Mouse (Mus musculus): ENCODE results near the gene Npat. TPM values are rescaled to one million over a fixed set of nuclear protein-coding genes. Genes with fewer than 3 reads are reported as not detected.

The Npat gene
- 4.0 and 4.5 TPM in 2 replicates for polyA plus RNA-seq (2012; rRNA removed)

- peak; percentile 2; the same call in 1 of the 2 replicates for TF ChIP-seq CTCF (IDR thresholded peaks at IDR 0.05; ENCODE audit: control insufficient read depth, insufficient read depth, insufficient replicate concordance, low read depth, low read length)
- peak; percentile 75 for TF ChIP-seq POLR2A (IDR thresholded peaks at IDR 0.05; ENCODE audit: control insufficient read depth, low read depth, low read length)
- no peaks in the 10 kb centered on the region for H3K27me3 ChIP-seq (ENCODE audit: control insufficient read depth, insufficient read depth, low read length)
- H3K36me3 ChIP-seq (ENCODE audit: control insufficient read depth, insufficient read depth, low read length): no peaks in the 10 kb centered on the region
- H3K4me3 ChIP-seq (ENCODE audit: control insufficient read depth, low read depth, low read length): peak within 1 kb of the TSS; percentile 94
- peaks cover 9% of the 10 kb centered on the region for H3K4me1 ChIP-seq (ENCODE audit: control insufficient read depth, insufficient read depth, low read length)
- peak within 1 kb of the TSS; percentile 84 for H3K27ac ChIP-seq (ENCODE audit: control insufficient read depth, insufficient read depth, low read depth, low read length)
These were observed at the start of gene Npat, which contains the start of gene Atm for GRCm38 (mm10) chr9:53536558-53537320. Npat (plus strand) TSS chr9:53537047. Atm (minus strand) TSS chr9:53536740.

- TF ChIP-seq POLR2A (IDR thresholded peaks at IDR 0.05; ENCODE audit: control insufficient read depth, low read depth, low read length) (no peak), CTCF (IDR thresholded peaks at IDR 0.05; ENCODE audit: control insufficient read depth, insufficient read depth, insufficient replicate concordance, low read depth, low read length) (no peak)
- Histone ChIP-seq H3K27ac (ENCODE audit: control insufficient read depth, insufficient read depth, low read depth, low read length) (0 out of 2 replicates have a peak overlapping the region, but pooled peaks have one; percentile 5), H3K36me3 (ENCODE audit: control insufficient read depth, insufficient read depth, low read length) (no peaks in the 10 kb centered on the region; the same call in 1 of the 2 replicates), H3K27me3 (ENCODE audit: control insufficient read depth, insufficient read depth, low read length) (no peaks in the 10 kb centered on the region), H3K4me1 (ENCODE audit: control insufficient read depth, insufficient read depth, low read length) (no peaks in the 10 kb centered on the region; the same call in 1 of the 2 replicates), H3K4me3 (ENCODE audit: control insufficient read depth, low read depth, low read length) (peak overlapping the region; percentile 80)
These were observed 28.8 kb upstream of the Npat start for GRCm38 (mm10) chr9:53508053-53508452.

GRCm38 (mm10) chr9:53514091-53514490 lies 22.8 kb upstream of the Npat start:
- Histone ChIP-seq H3K4me3 (ENCODE audit: control insufficient read depth, low read depth, low read length) (no peak overlapping the region), H3K4me1 (ENCODE audit: control insufficient read depth, insufficient read depth, low read length) (no peaks in the 10 kb centered on the region), H3K27me3 (ENCODE audit: control insufficient read depth, insufficient read depth, low read length) (no peaks in the 10 kb centered on the region), H3K36me3 (ENCODE audit: control insufficient read depth, insufficient read depth, low read length) (no peaks in the 10 kb centered on the region; the same call in 1 of the 2 replicates), H3K27ac (ENCODE audit: control insufficient read depth, insufficient read depth, low read depth, low read length) (no peak overlapping the region)
- TF ChIP-seq CTCF (IDR thresholded peaks at IDR 0.05; ENCODE audit: control insufficient read depth, insufficient read depth, insufficient replicate concordance, low read depth, low read length) (no peak), POLR2A (IDR thresholded peaks at IDR 0.05; ENCODE audit: control insufficient read depth, low read depth, low read length) (no peak)

- no peaks in the 10 kb centered on the region for H3K36me3 ChIP-seq (ENCODE audit: control insufficient read depth, insufficient read depth, low read length)
These were observed 19.4 kb upstream of the Npat start for GRCm38 (mm10) chr9:53517373-53518009.

GRCm38 (mm10) chr9:53535416-53536320 lies 1.2 kb upstream of the Npat start:
- H3K27ac ChIP-seq (ENCODE audit: control insufficient read depth, insufficient read depth, low read depth, low read length): peak overlapping the region; percentile 84

More at GRCm38 (mm10) chr9:53517373-53518009, 19.4 kb upstream of the Npat start:
- Histone ChIP-seq H3K27ac (ENCODE audit: control insufficient read depth, insufficient read depth, low read depth, low read length) (no peak overlapping the region), H3K27me3 (ENCODE audit: control insufficient read depth, insufficient read depth, low read length) (no peaks in the 10 kb centered on the region), H3K4me3 (ENCODE audit: control insufficient read depth, low read depth, low read length) (no peak overlapping the region), H3K4me1 (ENCODE audit: control insufficient read depth, insufficient read depth, low read length) (no peaks in the 10 kb centered on the region)
- TF ChIP-seq CTCF (IDR thresholded peaks at IDR 0.05; ENCODE audit: control insufficient read depth, insufficient read depth, insufficient replicate concordance, low read depth, low read length): no peak
- no peak for TF ChIP-seq POLR2A (IDR thresholded peaks at IDR 0.05; ENCODE audit: control insufficient read depth, low read depth, low read length)

GRCm38 (mm10) chr9:53537336-53537965 lies 604 bp downstream of the Npat start:
- Histone ChIP-seq H3K27ac (ENCODE audit: control insufficient read depth, insufficient read depth, low read depth, low read length) (peak overlapping the region; percentile 5), H3K4me1 (ENCODE audit: control insufficient read depth, insufficient read depth, low read length) (peaks cover 9% of the 10 kb centered on the region), H3K4me3 (ENCODE audit: control insufficient read depth, low read depth, low read length) (peak overlapping the region; percentile 94), H3K27me3 (ENCODE audit: control insufficient read depth, insufficient read depth, low read length) (no peaks in the 10 kb centered on the region), H3K36me3 (ENCODE audit: control insufficient read depth, insufficient read depth, low read length) (no peaks in the 10 kb centered on the region)
- no peak for TF ChIP-seq POLR2A (IDR thresholded peaks at IDR 0.05; ENCODE audit: control insufficient read depth, low read depth, low read length)
- TF ChIP-seq CTCF (IDR thresholded peaks at IDR 0.05; ENCODE audit: control insufficient read depth, insufficient read depth, insufficient replicate concordance, low read depth, low read length): no peak

More at GRCm38 (mm10) chr9:53535416-53536320, 1.2 kb upstream of the Npat start:
- no peaks in the 10 kb centered on the region for H3K36me3 ChIP-seq (ENCODE audit: control insufficient read depth, insufficient read depth, low read length)
- TF ChIP-seq CTCF (IDR thresholded peaks at IDR 0.05; ENCODE audit: control insufficient read depth, insufficient read depth, insufficient replicate concordance, low read depth, low read length) (no peak), POLR2A (IDR thresholded peaks at IDR 0.05; ENCODE audit: control insufficient read depth, low read depth, low read length) (no peak)
- H3K4me1 ChIP-seq (ENCODE audit: control insufficient read depth, insufficient read depth, low read length): peaks cover 9% of the 10 kb centered on the region
- H3K4me3 ChIP-seq (ENCODE audit: control insufficient read depth, low read depth, low read length): peak overlapping the region; percentile 94
- H3K27me3 ChIP-seq (ENCODE audit: control insufficient read depth, insufficient read depth, low read length): no peaks in the 10 kb centered on the region
